Mouse (Mus musculus): ENCODE data around the gene Jak2. TPM values are rescaled to one million over a fixed set of nuclear protein-coding genes. Genes with fewer than 3 reads are reported as not detected.

Jak2 gene
- polyA plus RNA-seq (2012) = 0.50 and 0.67 TPM in 2 replicates

- Histone ChIP-seq H3K4me3 (replicated peaks) (peak within 1 kb of the TSS; percentile 99), H3K9me3 (ENCODE audit: control insufficient read depth, low read length) (no peaks in the 10 kb centered on the region), H3K36me3 (ENCODE audit: control insufficient read depth) (peaks cover 29% of the 10 kb centered on the region), H3K4me1 (ENCODE audit: control insufficient read depth) (peaks cover 53% of the 10 kb centered on the region), H3K27me3 (ENCODE audit: control insufficient read depth) (peaks cover 10% of the 10 kb centered on the region)
- TF ChIP-seq TAL1 (IDR thresholded peaks at IDR 0.05; ENCODE audit: low read length) (no peak), GATA1 (IDR thresholded peaks at IDR 0.05; ENCODE audit: low read length) (no peak)
Observed at GRCm38 (mm10) chr19:29251191-29251957, at the start of gene Jak2. Gene Jak2, plus strand, starts transcription at chr19:29251828.

DNA sequence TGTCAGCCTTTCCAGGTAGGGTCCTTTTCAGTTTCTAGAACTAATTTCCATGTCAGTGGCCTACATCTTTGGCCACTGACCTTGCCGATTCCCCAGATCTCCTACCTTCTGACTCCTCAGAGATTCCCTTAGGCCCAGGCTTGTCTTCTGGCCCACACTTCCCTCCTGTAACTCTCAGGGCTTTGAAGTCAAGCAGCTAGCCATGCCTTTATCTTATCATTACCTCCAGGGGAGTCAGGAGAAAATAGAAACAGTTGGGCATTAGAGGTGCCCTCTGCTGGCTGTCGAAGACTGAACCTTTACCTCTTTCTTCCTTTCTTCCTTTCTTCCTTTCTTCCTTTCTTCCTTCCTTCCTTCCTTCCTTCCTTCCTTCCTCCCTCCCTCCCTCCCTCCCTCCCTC, 48.3 kb upstream of the Jak2 start:
- H3K36me3 ChIP-seq (ENCODE audit: control insufficient read depth) = peaks cover 6% of the 10 kb centered on the region
- H3K4me3 ChIP-seq (replicated peaks) = peak overlapping the region; percentile 18
- H3K4me1 ChIP-seq (ENCODE audit: control insufficient read depth) = peaks cover 41% of the 10 kb centered on the region
- H3K9me3 ChIP-seq (ENCODE audit: control insufficient read depth, low read length) = peaks cover 8% of the 10 kb centered on the region
- TF ChIP-seq TAL1 (IDR thresholded peaks at IDR 0.05; ENCODE audit: low read length) (no peak), GATA1 (IDR thresholded peaks at IDR 0.05; ENCODE audit: low read length) (0 out of 2 replicates have a peak, but pooled peaks have one; percentile 31)
- H3K27me3 ChIP-seq (ENCODE audit: control insufficient read depth) = no peaks in the 10 kb centered on the region

GRCm38 (mm10) chr19:29204583-29204982, 47.0 kb upstream of the Jak2 start:
- Histone ChIP-seq H3K4me1 (ENCODE audit: control insufficient read depth) (peaks cover 30% of the 10 kb centered on the region), H3K9me3 (ENCODE audit: control insufficient read depth, low read length) (peaks cover 8% of the 10 kb centered on the region), H3K4me3 (replicated peaks) (no peak overlapping the region), H3K36me3 (ENCODE audit: control insufficient read depth) (peaks cover 6% of the 10 kb centered on the region), H3K27me3 (ENCODE audit: control insufficient read depth) (no peaks in the 10 kb centered on the region)
- no peak for TF ChIP-seq TAL1 (IDR thresholded peaks at IDR 0.05; ENCODE audit: low read length)

DNA sequence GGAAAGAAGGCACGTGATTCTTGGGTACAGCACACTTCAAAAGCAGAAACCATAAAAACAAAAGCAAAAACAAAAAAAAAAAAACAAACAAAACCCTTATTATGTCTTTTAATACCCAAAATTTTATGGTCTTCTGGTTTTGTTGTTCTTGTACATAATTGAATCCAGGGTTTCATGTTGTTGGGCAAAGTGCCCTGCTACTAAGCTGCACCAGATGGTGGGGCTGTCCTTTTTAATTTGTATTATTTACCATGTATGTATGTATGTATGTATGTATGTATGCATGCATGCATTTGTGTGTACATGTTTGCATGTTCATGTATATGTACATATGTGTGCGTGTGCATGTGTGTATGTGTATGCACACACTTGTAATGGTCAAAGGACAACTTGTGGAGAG, 46.4 kb upstream of the Jak2 start:
- TF ChIP-seq TAL1 (IDR thresholded peaks at IDR 0.05; ENCODE audit: low read length) (no peak), GATA1 (IDR thresholded peaks at IDR 0.05; ENCODE audit: low read length) (no peak)
- Histone ChIP-seq H3K4me1 (ENCODE audit: control insufficient read depth) (peaks cover 27% of the 10 kb centered on the region), H3K4me3 (replicated peaks) (no peak overlapping the region), H3K9me3 (ENCODE audit: control insufficient read depth, low read length) (peaks cover 8% of the 10 kb centered on the region), H3K36me3 (ENCODE audit: control insufficient read depth) (peaks cover 6% of the 10 kb centered on the region), H3K27me3 (ENCODE audit: control insufficient read depth) (no peaks in the 10 kb centered on the region)

DNA sequence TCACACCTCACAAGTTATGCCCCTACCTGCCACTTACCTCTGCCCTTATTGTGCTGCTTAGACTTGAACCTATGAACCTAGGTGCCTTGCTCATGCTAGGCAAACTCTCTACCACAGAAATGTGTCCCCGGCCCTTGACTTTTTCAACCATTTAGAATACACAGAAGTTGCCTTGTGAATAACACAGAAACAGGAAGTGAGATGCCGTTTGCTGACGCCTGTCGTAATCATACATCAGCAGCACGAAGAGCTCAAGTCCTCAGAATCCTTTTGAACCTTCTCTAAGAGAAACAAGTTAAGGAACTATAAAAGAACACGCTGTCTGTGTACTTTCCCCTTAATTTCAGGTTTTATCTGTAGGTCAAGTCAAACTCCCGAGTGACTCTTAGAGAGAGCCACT, 41.7 kb upstream of the Jak2 start:
- no peaks in the 10 kb centered on the region for H3K36me3 ChIP-seq (ENCODE audit: control insufficient read depth)
- no peaks in the 10 kb centered on the region for H3K27me3 ChIP-seq (ENCODE audit: control insufficient read depth)
- no peaks in the 10 kb centered on the region for H3K9me3 ChIP-seq (ENCODE audit: control insufficient read depth, low read length)
- peaks cover 3% of the 10 kb centered on the region for H3K4me1 ChIP-seq (ENCODE audit: control insufficient read depth)
- TF ChIP-seq GATA1 (IDR thresholded peaks at IDR 0.05; ENCODE audit: low read length) = no peak
- no peak for TF ChIP-seq TAL1 (IDR thresholded peaks at IDR 0.05; ENCODE audit: low read length)
- no peak overlapping the region for H3K4me3 ChIP-seq (replicated peaks)

- Histone ChIP-seq H3K27me3 (ENCODE audit: control insufficient read depth) (no peaks in the 10 kb centered on the region), H3K9me3 (ENCODE audit: control insufficient read depth, low read length) (no peaks in the 10 kb centered on the region), H3K4me1 (ENCODE audit: control insufficient read depth) (peaks cover 2% of the 10 kb centered on the region; the same call in 1 of the 2 replicates), H3K36me3 (ENCODE audit: control insufficient read depth) (no peaks in the 10 kb centered on the region), H3K4me3 (replicated peaks) (no peak overlapping the region)
- TF ChIP-seq GATA1 (IDR thresholded peaks at IDR 0.05; ENCODE audit: low read length) = no peak
- TF ChIP-seq TAL1 (IDR thresholded peaks at IDR 0.05; ENCODE audit: low read length) = no peak
Observed at GRCm38 (mm10) chr19:29210319-29210718, 41.3 kb upstream of the Jak2 start.

- no peaks in the 10 kb centered on the region for H3K27me3 ChIP-seq (ENCODE audit: control insufficient read depth)
- no peak for TF ChIP-seq TAL1 (IDR thresholded peaks at IDR 0.05; ENCODE audit: low read length)
- no peak for TF ChIP-seq GATA1 (IDR thresholded peaks at IDR 0.05; ENCODE audit: low read length)
- no peaks in the 10 kb centered on the region for H3K9me3 ChIP-seq (ENCODE audit: control insufficient read depth, low read length)
- no peak overlapping the region for H3K4me3 ChIP-seq (replicated peaks)
- H3K4me1 ChIP-seq (ENCODE audit: control insufficient read depth) = no peaks in the 10 kb centered on the region
- H3K36me3 ChIP-seq (ENCODE audit: control insufficient read depth) = no peaks in the 10 kb centered on the region
Observed at GRCm38 (mm10) chr19:29215811-29216509, 35.7 kb upstream of the Jak2 start.

DNA sequence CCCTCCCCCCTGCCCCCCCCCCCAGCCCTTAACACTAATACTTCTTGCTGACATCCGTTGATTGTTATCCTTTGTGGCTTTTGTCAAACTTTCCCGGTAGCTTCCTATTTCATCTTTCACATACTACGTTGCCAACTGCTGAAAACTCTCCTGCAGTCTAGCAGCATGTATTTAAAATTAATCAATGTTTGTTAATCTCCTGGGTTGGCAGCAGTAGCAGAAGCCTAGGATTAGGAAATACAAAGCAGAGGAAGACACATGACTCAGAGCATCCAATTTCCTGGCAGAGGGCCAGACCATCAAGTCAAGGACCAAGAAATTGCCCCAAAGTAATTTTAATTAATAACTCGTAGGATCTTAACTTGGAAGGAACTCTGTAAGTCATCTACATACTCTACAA, 29.8 kb upstream of the Jak2 start:
- H3K9me3 ChIP-seq (ENCODE audit: control insufficient read depth, low read length) = no peaks in the 10 kb centered on the region
- no peaks in the 10 kb centered on the region for H3K27me3 ChIP-seq (ENCODE audit: control insufficient read depth)
- no peak for TF ChIP-seq GATA1 (IDR thresholded peaks at IDR 0.05; ENCODE audit: low read length)
- no peak for TF ChIP-seq TAL1 (IDR thresholded peaks at IDR 0.05; ENCODE audit: low read length)
- no peak overlapping the region for H3K4me3 ChIP-seq (replicated peaks)
- H3K4me1 ChIP-seq (ENCODE audit: control insufficient read depth) = no peaks in the 10 kb centered on the region
- no peaks in the 10 kb centered on the region for H3K36me3 ChIP-seq (ENCODE audit: control insufficient read depth)

- no peak overlapping the region for H3K4me3 ChIP-seq (replicated peaks)
- peaks cover 2% of the 10 kb centered on the region for H3K27me3 ChIP-seq (ENCODE audit: control insufficient read depth)
- peaks cover 10% of the 10 kb centered on the region for H3K4me1 ChIP-seq (ENCODE audit: control insufficient read depth)
- no peaks in the 10 kb centered on the region for H3K9me3 ChIP-seq (ENCODE audit: control insufficient read depth, low read length)
- no peaks in the 10 kb centered on the region for H3K36me3 ChIP-seq (ENCODE audit: control insufficient read depth)
- no peak for TF ChIP-seq GATA1 (IDR thresholded peaks at IDR 0.05; ENCODE audit: low read length)
- TF ChIP-seq TAL1 (IDR thresholded peaks at IDR 0.05; ENCODE audit: low read length) = no peak
Observed at GRCm38 (mm10) chr19:29224968-29225367, 26.7 kb upstream of the Jak2 start.
